Mouse (Mus musculus) skeletal muscle tissue, postnatal 0 days (tissue): ENCODE measurements around the gene Taf1. TPM values are rescaled to one million over a fixed set of nuclear protein-coding genes. Genes with fewer than 3 reads are reported as not detected.

Experiments
- polyA plus RNA-seq: library from polyadenylated mRNA; unstranded; fragments of >200 nt; fragmentation: Nextera tagmentation; extraction: Ambion mirVana; gene quantifications from 2 replicates; pipeline ENCODE4 v1.2.1, GENCODE M21; 2015

Gene Taf1
- 3.2 and 4.3 TPM in 2 replicates for polyA plus RNA-seq

GRCm38 (mm10) chrX:101532347-101533221, at the start of gene Taf1:
Taf1 (plus strand) TSS chrX:101532734.

GRCm38 (mm10) chrX:101639741-101640166, 107.2 kb downstream of the Taf1 start, which contains the start of gene Ogt:
Ogt (plus strand) TSS chrX:101640060.

Other genes starting within 250 kb of the Taf1 start
- gene Nlgn3, start 233.6 kb upstream of the Taf1 start, polyA plus RNA-seq, result 1.1 and 1.4 TPM in 2 replicates
- 0.33 and 0.44 TPM in 2 replicates for gene Gjb1, start 156.4 kb upstream of the Taf1 start, polyA plus RNA-seq
- 9.3 and 11.1 TPM in 2 replicates for gene Zmym3, start 111.9 kb upstream of the Taf1 start, polyA plus RNA-seq
- gene Nono, start 103.4 kb upstream of the Taf1 start, polyA plus RNA-seq, result 118 and 122 TPM in 2 replicates
- gene Itgb1bp2, start 83.6 kb upstream of the Taf1 start, polyA plus RNA-seq, result 1,002 and 1,222 TPM in 2 replicates
- 53.2 and 60.9 TPM in 2 replicates for gene Ogt, start 107.3 kb downstream of the Taf1 start, polyA plus RNA-seq
- gene Cxcr3, start 201.5 kb downstream of the Taf1 start, polyA plus RNA-seq, result 0.46 and 0.94 TPM in 2 replicates